In the genomic region with DNA sequence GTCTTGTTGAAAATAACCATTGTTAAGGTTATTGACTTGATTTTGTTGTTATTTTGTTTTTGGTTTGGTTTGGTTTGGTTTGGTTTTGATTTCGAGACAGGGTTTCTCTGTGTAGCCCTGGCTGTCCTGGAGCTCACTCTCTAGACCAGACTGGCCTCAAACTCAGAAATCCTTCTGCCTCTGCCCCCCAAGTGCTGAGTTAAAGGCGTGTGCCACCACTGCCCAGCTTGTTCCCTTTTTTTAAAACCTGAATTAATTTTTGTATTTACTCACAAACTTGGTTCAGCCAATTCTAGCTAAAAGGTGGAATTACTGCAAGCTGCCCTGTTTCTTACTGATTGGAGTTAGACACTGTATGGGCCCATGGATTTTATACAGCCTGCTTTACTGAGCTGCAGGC, we compare ENCODE assay signal across 8 mouse cellular contexts. TPM values are rescaled to one million over a fixed set of nuclear protein-coding genes. Genes with fewer than 3 reads are reported as not detected.
DNase-seq lines count a peak whose midpoint lies in the region; ATAC-seq and TF ChIP-seq lines count a peak whose summit lies in the region.

No protein-coding gene starts in this region.

- no peak for TF ChIP-seq EP300 in heart, postnatal 0 days (IDR thresholded peaks at IDR 0.05; ENCODE audit: low read depth)
- TF ChIP-seq EP300 in heart, adult 2 months (IDR thresholded peaks at IDR 0.05; ENCODE audit: insufficient read depth, low read depth, low read length), result no peak

- no peaks in the 10 kb centered on the region for H3K79me2 ChIP-seq in heart, adult 2 months (replicated peaks; ENCODE audit: control insufficient read depth, insufficient read depth, low read length)

- ATAC-seq in heart, postnatal 0 days (ENCODE audit: insufficient read depth, low read depth), result no peak
- ATAC-seq in hindbrain, embryonic 14.5 days (ENCODE audit: low FRiP score), result no peak
- no peak for ATAC-seq in midbrain, embryonic 15.5 days (replicated peaks)

- H3K36me3 ChIP-seq in heart, postnatal 0 days (replicated peaks; ENCODE audit: control insufficient read depth, insufficient read depth, low read length), result 0 out of 2 replicates have a peak, but pooled peaks cover 2% of the 10 kb centered on the region
- H3K36me3 ChIP-seq in heart, adult 2 months (ENCODE audit: control insufficient read depth, insufficient read depth, low read length), result no peaks in the 10 kb centered on the region
- no peaks in the 10 kb centered on the region for H3K36me3 ChIP-seq in hindbrain, embryonic 14.5 days (replicated peaks; ENCODE audit: control insufficient read depth, insufficient read depth)
- no peaks in the 10 kb centered on the region for H3K36me3 ChIP-seq in midbrain, embryonic 15.5 days (replicated peaks)

- 57% methylated on average over 2 of the region's 2 CpGs for WGBS in heart, postnatal 0 days
- WGBS in heart, adult 2 months, result 64% methylated on average over 2 of the region's 2 CpGs
- 42% methylated on average over 2 of the region's 2 CpGs for WGBS in hindbrain, embryonic 14.5 days
- WGBS in midbrain, embryonic 15.5 days, result 43% methylated on average over 2 of the region's 2 CpGs

- no peak for TF ChIP-seq POLR2A in heart, adult 2 months (IDR thresholded peaks at IDR 0.05; ENCODE audit: insufficient read depth, low read depth, low read length)

- TF ChIP-seq CTCF in heart, postnatal 0 days (IDR thresholded peaks at IDR 0.05; ENCODE audit: low read depth), result no peak
- TF ChIP-seq CTCF in heart, adult 2 months (IDR thresholded peaks at IDR 0.05), result no peak

- H3K27ac ChIP-seq in heart, postnatal 0 days (ENCODE audit: low read depth), result no peak overlapping the region
- no peak overlapping the region for H3K27ac ChIP-seq in heart, adult 2 months
- H3K27ac ChIP-seq in hindbrain, embryonic 14.5 days, result no peak overlapping the region
- H3K27ac ChIP-seq in midbrain, embryonic 15.5 days, result no peak overlapping the region

- H3K4me3 ChIP-seq in heart, postnatal 0 days (ENCODE audit: low read depth, low read length), result peak overlapping the region; percentile 95
- H3K4me3 ChIP-seq in heart, adult 2 months, result no peak overlapping the region; the same call in 1 of the 2 replicates
- peak overlapping the region; percentile 89; the same call in 1 of the 2 replicates for H3K4me3 ChIP-seq in hindbrain, embryonic 14.5 days (replicated peaks; ENCODE audit: low read length)
- H3K4me3 ChIP-seq in midbrain, embryonic 15.5 days, result peak overlapping the region; percentile 94; the same call in 1 of the 2 replicates

- H3K4me2 ChIP-seq in heart, postnatal 0 days (ENCODE audit: low read depth, low read length), result peak overlapping the region; percentile 91
- peak overlapping the region; percentile 70 for H3K4me2 ChIP-seq in hindbrain, embryonic 14.5 days (replicated peaks)
- peak overlapping the region; percentile 80 for H3K4me2 ChIP-seq in midbrain, embryonic 15.5 days

- no peaks in the 10 kb centered on the region for H3K27me3 ChIP-seq in heart, postnatal 0 days (ENCODE audit: control insufficient read depth, insufficient read depth, low read length)
- no peaks in the 10 kb centered on the region for H3K27me3 ChIP-seq in heart, adult 2 months (ENCODE audit: control insufficient read depth, insufficient read depth, low read length)
- H3K27me3 ChIP-seq in hindbrain, embryonic 14.5 days (ENCODE audit: control insufficient read depth, insufficient read depth, low read length), result no peaks in the 10 kb centered on the region
- H3K27me3 ChIP-seq in midbrain, embryonic 15.5 days (replicated peaks), result no peaks in the 10 kb centered on the region

- no peak overlapping the region for H3K9ac ChIP-seq in heart, postnatal 0 days (replicated peaks; ENCODE audit: low read depth, low read length)
- H3K9ac ChIP-seq in heart, adult 2 months (ENCODE audit: low read depth, low read length), result no peak overlapping the region
- peak overlapping the region; percentile 86; the same call in 1 of the 2 replicates for H3K9ac ChIP-seq in hindbrain, embryonic 14.5 days
- H3K9ac ChIP-seq in midbrain, embryonic 15.5 days, result no peak overlapping the region

- H3K4me1 ChIP-seq in heart, postnatal 0 days (ENCODE audit: control insufficient read depth, insufficient read depth), result peaks cover 3% of the 10 kb centered on the region; the same call in 1 of the 2 replicates
- peaks cover 2% of the 10 kb centered on the region; the same call in 1 of the 2 replicates for H3K4me1 ChIP-seq in heart, adult 2 months (ENCODE audit: control insufficient read depth, insufficient read depth, low read length)
- H3K4me1 ChIP-seq in hindbrain, embryonic 14.5 days (replicated peaks; ENCODE audit: control insufficient read depth, insufficient read depth, low read length), result no peaks in the 10 kb centered on the region
- peaks cover 13% of the 10 kb centered on the region for H3K4me1 ChIP-seq in midbrain, embryonic 15.5 days

- DNase-seq in heart, postnatal 0 days (ENCODE audit: low spot score), result no peak
- no peak for DNase-seq in heart, adult 2 months
- DNase-seq in MEL-GATA-1-ER (ENCODE audit: extremely low read depth, low read depth), result peak; percentile 46
- no peak for DNase-seq in hindbrain, embryonic 14.5 days (ENCODE audit: low spot score)
- no peak for DNase-seq in thymus, postnatal 10 days (ENCODE audit: low spot score in 2 of 2)
- no peak for DNase-seq in layer of hippocampus, postnatal 36 days
- no peak for DNase-seq in urinary bladder, postnatal 14 days (ENCODE audit: low spot score)

- intact Hi-C loops in heart, adult 2 months (cut with DNase I), result loop anchor here (1.0 to 10.0 kb wide), 4 partner anchors 17 to 262 kb away; a partner anchor contains a TSS

- H3K9me3 ChIP-seq in heart, postnatal 0 days (replicated peaks; ENCODE audit: control insufficient read depth, low read length), result no peaks in the 10 kb centered on the region
- no peaks in the 10 kb centered on the region for H3K9me3 ChIP-seq in hindbrain, embryonic 14.5 days (ENCODE audit: control insufficient read depth, low read length)
- no peaks in the 10 kb centered on the region for H3K9me3 ChIP-seq in midbrain, embryonic 15.5 days

RNA-seq across cellular contexts. Expression of a gene that starts 1.3 kb away (rescaled TPM):
- total RNA-seq in heart, postnatal 0 days (2014; rRNA removed; ENCODE audit: low replicate concordance), result 3.0 and 10.8 TPM in 2 replicates
- 4.1 and 5.8 TPM in 2 replicates for polyA plus RNA-seq in heart, postnatal 0 days (2015; fragmentation: Nextera tagmentation; extraction: Ambion mirVana)
- 1 to 10 TPM; 3.8 to 4.9 TPM for total RNA-seq in heart, adult 2 months (2021)
- polyA plus RNA-seq in heart, adult 2 months (2012; rRNA removed), result 2.6 and 3.1 TPM in 2 replicates
- 8.0 and 8.3 TPM in 2 replicates for polyA plus RNA-seq in hindbrain, embryonic 14.5 days (2014; fragmentation: Nextera tagmentation; extraction: Ambion mirVana)
- polyA plus RNA-seq in midbrain, embryonic 15.5 days (2015; fragmentation: Nextera tagmentation; extraction: Ambion mirVana), result 6.1 and 6.2 TPM in 2 replicates
- 10 to 100 TPM; 33.5 to 37.0 TPM for total RNA-seq in layer of hippocampus, postnatal 36 days (2021)

RNA-seq across cellular contexts. Expression of a gene that starts 37.1 kb away (rescaled TPM):
- total RNA-seq in heart, postnatal 0 days (2014; rRNA removed; ENCODE audit: low replicate concordance), result 4.0 and 17.6 TPM in 2 replicates
- polyA plus RNA-seq in heart, postnatal 0 days (2015; fragmentation: Nextera tagmentation; extraction: Ambion mirVana), result 11.2 and 12.2 TPM in 2 replicates
- 1 to 10 TPM; 7.9 to 8.5 TPM for total RNA-seq in heart, adult 2 months (2021)
- polyA plus RNA-seq in heart, adult 2 months (2012; rRNA removed), result 3.2 and 3.9 TPM in 2 replicates
- polyA plus RNA-seq in hindbrain, embryonic 14.5 days (2014; fragmentation: Nextera tagmentation; extraction: Ambion mirVana), result 32.0 and 34.6 TPM in 2 replicates
- polyA plus RNA-seq in midbrain, embryonic 15.5 days (2015; fragmentation: Nextera tagmentation; extraction: Ambion mirVana), result 35.1 and 35.8 TPM in 2 replicates
- total RNA-seq in layer of hippocampus, postnatal 36 days (2021), result 10 to 100 TPM; 16.6 to 17.3 TPM
